16 mouse cellular contexts compared by ENCODE assay signal in the genomic region with DNA sequence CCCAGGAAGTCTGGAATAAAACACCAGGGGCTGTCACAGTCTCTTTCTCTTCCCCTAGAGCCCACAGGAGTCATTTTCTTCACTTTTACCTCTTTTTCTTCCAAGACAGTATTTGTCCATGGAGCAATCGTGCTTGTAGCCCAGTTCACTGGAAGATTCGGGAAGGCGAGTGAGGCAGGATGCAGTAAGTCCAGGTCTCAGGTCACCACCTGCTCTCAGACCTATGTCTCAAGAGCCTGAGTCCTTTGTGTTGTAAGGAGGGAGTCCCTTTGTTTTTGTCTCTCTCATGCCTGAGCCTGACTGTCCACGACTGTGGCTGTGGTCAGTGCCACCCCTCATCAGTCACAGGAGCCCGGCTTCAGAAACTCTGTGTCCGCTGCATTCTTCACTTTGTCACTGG.
"Had no signal": no experiment of that assay in that cellular context is flagged by ENCODE, and none has a peak within 500 bp of the region (broad histone marks: within the 10 kb centered on the region; RNA-seq: fewer than 3 reads in every experiment).

No protein-coding gene starts in this region.

- H3K4me1 ChIP-seq: neural tube, embryonic 13.5 days; stomach, embryonic 15.5 days had no signal

- H3K4me2 ChIP-seq: neural tube, embryonic 13.5 days; neural tube, embryonic 15.5 days; stomach, embryonic 15.5 days had no signal

- H3K4me3 ChIP-seq: neural tube, embryonic 13.5 days; neural tube, embryonic 15.5 days; stomach, embryonic 15.5 days had no signal

- H3K36me3 ChIP-seq: neural tube, embryonic 13.5 days; neural tube, embryonic 15.5 days; stomach, embryonic 15.5 days had no signal

- H3K27me3 ChIP-seq: neural tube, embryonic 13.5 days; neural tube, embryonic 15.5 days; stomach, embryonic 15.5 days had no signal

- H3K27ac ChIP-seq: neural tube, embryonic 13.5 days; neural tube, embryonic 15.5 days; stomach, embryonic 15.5 days; stomach, postnatal 0 days had no signal

- DNase-seq: retina, postnatal 1 day; right cerebral cortex, adult 18-20 months; right cerebral cortex, postnatal 14 days; right cerebral cortex, postnatal 25 days; right cerebral cortex, postnatal 4 days; spleen, adult 18-20 months; thymus, adult 18-20 months; thymus, adult 2 months; thymus, postnatal 14 days; thymus, postnatal 25 days; thymus, postnatal 36 days; thymus, postnatal 4 days had no signal

- H3K9me3 ChIP-seq: neural tube, embryonic 13.5 days; neural tube, embryonic 15.5 days; stomach, embryonic 15.5 days had no signal

- H3K9ac ChIP-seq: neural tube, embryonic 13.5 days; neural tube, embryonic 15.5 days; stomach, embryonic 15.5 days had no signal
